Mouse (Mus musculus): ENCODE results near the gene Gm10961. TPM values are rescaled to one million over a fixed set of nuclear protein-coding genes. Genes with fewer than 3 reads are reported as not detected.

The Gm10961 gene
- polyA plus RNA-seq, 1 experiment from 2014 or later, result not detected

GRCm38 (mm10) chr3:107597134-107597533, 34.0 kb upstream of the Gm10961 start:
- no peaks in the 10 kb centered on the region for H3K9me3 ChIP-seq
- H3K4me1 ChIP-seq (replicated peaks), result peaks cover 35% of the 10 kb centered on the region
- peaks cover 100% of the 10 kb centered on the region for H3K27me3 ChIP-seq (ENCODE audit: insufficient read depth, poor library complexity, severe bottlenecking)
- H3K4me3 ChIP-seq, result peak overlapping the region; percentile 56; the same call in 1 of the 2 replicates
- no peak for DNase-seq (ENCODE audit: low spot score)
- H3K27ac ChIP-seq, result no peak overlapping the region
- WGBS, result under 1% methylated on average over 24 of the region's 24 CpGs
- H3K36me3 ChIP-seq, result no peaks in the 10 kb centered on the region

DNA sequence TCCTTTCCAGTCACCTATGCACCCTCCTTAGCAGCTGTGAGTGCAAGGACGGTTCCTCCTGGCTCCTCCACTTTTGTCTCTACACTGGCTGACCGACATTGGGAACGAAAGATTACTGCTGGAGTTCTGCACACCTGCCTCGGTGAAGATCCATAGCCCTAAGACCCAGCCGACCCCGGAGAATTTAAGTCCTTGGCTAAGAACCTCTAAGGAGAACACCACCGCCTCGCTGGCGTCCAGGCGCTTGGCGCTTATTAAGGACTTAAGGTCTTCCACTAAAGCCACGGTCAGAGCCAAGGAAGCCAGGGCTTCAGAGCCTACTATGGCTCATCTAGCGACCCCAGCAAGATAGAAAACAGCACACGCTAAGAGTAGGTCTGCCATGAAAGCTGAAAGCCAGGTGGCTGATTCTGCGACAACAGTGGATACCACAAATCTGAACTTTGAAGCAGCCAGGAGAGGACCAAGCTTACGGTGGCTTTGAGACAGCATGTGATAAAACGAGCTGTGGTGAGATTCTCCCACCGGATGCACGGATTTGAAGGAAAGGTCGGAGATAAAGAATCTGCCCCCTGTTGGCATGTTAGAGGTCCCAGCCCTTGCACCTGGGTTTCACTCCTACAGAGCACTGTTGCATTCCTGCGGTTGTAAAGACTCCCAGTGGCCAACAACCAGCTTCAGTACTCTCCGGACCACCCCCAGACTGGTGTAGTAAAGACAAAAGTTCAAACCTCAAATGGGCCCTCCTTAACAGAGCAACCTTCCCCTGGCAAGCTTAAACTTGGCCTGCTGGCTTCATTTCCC, 33.3 kb upstream of the Gm10961 start:
- Histone ChIP-seq H3K27me3 (ENCODE audit: insufficient read depth, poor library complexity, severe bottlenecking) (peaks cover 98% of the 10 kb centered on the region), H3K4me3 (no peak overlapping the region), H3K36me3 (no peaks in the 10 kb centered on the region), H3K27ac (no peak overlapping the region), H3K4me1 (replicated peaks) (peaks cover 35% of the 10 kb centered on the region), H3K9me3 (no peaks in the 10 kb centered on the region)
- peak; percentile 45 for DNase-seq (ENCODE audit: low spot score)
- 3% methylated on average over 22 of the region's 22 CpGs for WGBS

DNA sequence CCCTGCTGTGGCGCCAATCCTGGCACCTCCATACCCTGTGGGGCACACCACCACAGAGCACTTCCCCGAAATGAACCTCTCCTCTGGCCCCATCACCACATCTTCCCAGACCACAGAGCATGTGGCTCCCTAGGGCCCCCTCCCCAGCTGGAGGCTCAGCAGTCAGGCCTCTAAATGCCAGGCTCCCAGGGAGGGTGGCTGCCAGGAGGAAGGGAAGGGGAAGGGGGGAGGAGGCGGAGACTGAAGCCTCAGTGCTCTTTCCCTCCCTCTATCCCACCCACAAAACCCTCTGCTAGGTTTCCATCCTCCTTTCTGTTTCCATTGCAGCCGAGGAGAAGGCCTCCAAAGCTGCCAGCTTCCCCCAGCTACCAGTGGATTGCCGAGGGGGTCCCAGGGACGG, 31.0 kb upstream of the Gm10961 start:
- WGBS, result 48% methylated on average over 6 of the region's 6 CpGs
- DNase-seq (ENCODE audit: low spot score), result no peak
- H3K27ac ChIP-seq, result no peak overlapping the region
- H3K9me3 ChIP-seq, result no peaks in the 10 kb centered on the region
- peaks cover 26% of the 10 kb centered on the region for H3K4me1 ChIP-seq (replicated peaks)
- H3K27me3 ChIP-seq (ENCODE audit: insufficient read depth, poor library complexity, severe bottlenecking), result peaks cover 92% of the 10 kb centered on the region
- no peaks in the 10 kb centered on the region for H3K36me3 ChIP-seq
- H3K4me3 ChIP-seq, result no peak overlapping the region

DNA sequence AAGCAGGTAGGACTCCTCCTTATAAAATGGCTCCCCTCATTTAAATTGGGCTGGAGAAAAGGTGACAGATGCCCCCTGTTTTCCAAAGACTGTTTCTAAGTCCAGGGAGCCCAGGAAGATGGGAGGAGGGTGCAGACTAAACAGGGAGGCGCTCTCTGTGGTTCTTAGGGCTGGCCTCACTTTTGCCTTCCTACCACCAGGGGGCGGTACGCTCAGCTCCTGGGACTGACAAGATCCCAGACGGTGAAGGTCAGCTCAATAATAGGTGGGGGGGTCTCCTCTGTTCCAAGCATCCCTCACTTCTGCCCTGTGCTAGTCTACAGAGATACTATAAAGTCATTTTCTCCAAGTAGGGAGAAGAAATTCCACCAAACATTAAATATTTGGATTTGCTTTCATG, 25.8 kb upstream of the Gm10961 start:
- no peaks in the 10 kb centered on the region for H3K36me3 ChIP-seq
- DNase-seq (ENCODE audit: low spot score), result peak; percentile 63
- no peak overlapping the region for H3K27ac ChIP-seq
- peaks cover 5% of the 10 kb centered on the region; the same call in 1 of the 2 replicates for H3K4me1 ChIP-seq (replicated peaks)
- no peak overlapping the region for H3K4me3 ChIP-seq
- no peaks in the 10 kb centered on the region for H3K9me3 ChIP-seq
- 6% methylated on average over 4 of the region's 4 CpGs for WGBS
- peaks cover 41% of the 10 kb centered on the region for H3K27me3 ChIP-seq (ENCODE audit: insufficient read depth, poor library complexity, severe bottlenecking)

DNA sequence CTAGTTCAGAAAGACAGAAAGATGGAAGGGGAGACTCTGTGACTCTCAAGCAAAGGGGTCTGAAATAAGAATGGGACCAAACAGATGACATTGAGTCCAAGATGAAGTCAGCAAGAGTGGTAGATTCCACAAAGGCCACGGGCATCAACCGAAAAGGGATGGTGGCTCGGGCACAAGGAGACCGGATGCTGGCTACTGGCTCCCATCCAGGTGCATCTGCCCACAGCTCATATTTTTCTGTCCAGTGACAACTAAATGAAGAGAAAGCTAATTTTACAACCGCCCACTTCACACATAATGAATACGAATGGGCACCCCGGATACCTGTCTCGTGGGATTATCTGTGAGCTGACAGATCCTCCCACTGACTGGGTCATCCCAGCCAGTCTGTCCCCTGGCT, 23.9 kb upstream of the Gm10961 start:
- H3K4me3 ChIP-seq, result no peak overlapping the region
- no peak overlapping the region for H3K27ac ChIP-seq
- peaks cover 19% of the 10 kb centered on the region for H3K36me3 ChIP-seq
- H3K27me3 ChIP-seq (ENCODE audit: insufficient read depth, poor library complexity, severe bottlenecking), result peaks cover 22% of the 10 kb centered on the region
- DNase-seq (ENCODE audit: low spot score), result no peak
- H3K4me1 ChIP-seq (replicated peaks), result peaks cover 5% of the 10 kb centered on the region; the same call in 1 of the 2 replicates
- no peaks in the 10 kb centered on the region for H3K9me3 ChIP-seq
- 90% methylated on average over 8 of the region's 8 CpGs for WGBS

- 82% methylated on average over 4 of the region's 4 CpGs for WGBS
- Histone ChIP-seq H3K27ac (no peak overlapping the region), H3K27me3 (ENCODE audit: insufficient read depth, poor library complexity, severe bottlenecking) (peaks cover 14% of the 10 kb centered on the region), H3K4me3 (no peak overlapping the region), H3K4me1 (replicated peaks) (peaks cover 5% of the 10 kb centered on the region; the same call in 1 of the 2 replicates), H3K36me3 (peaks cover 35% of the 10 kb centered on the region), H3K9me3 (no peaks in the 10 kb centered on the region)
- DNase-seq (ENCODE audit: low spot score), result no peak
These were observed 22.3 kb upstream of the Gm10961 start for GRCm38 (mm10) chr3:107608808-107609207.

- H3K27me3 ChIP-seq (ENCODE audit: insufficient read depth, poor library complexity, severe bottlenecking), result peaks cover 9% of the 10 kb centered on the region
- 62% methylated on average over 3 of the region's 3 CpGs for WGBS
- DNase-seq (ENCODE audit: low spot score), result no peak
- H3K36me3 ChIP-seq, result peaks cover 40% of the 10 kb centered on the region
- H3K27ac ChIP-seq, result no peak overlapping the region
- H3K4me1 ChIP-seq (replicated peaks), result peaks cover 5% of the 10 kb centered on the region; the same call in 1 of the 2 replicates
- H3K4me3 ChIP-seq, result no peak overlapping the region
- H3K9me3 ChIP-seq, result no peaks in the 10 kb centered on the region
These were observed 21.7 kb upstream of the Gm10961 start for GRCm38 (mm10) chr3:107609376-107609775.

- H3K4me1 ChIP-seq (replicated peaks), result peaks cover 5% of the 10 kb centered on the region; the same call in 1 of the 2 replicates
- DNase-seq (ENCODE audit: low spot score), result no peak
- peaks cover 60% of the 10 kb centered on the region for H3K36me3 ChIP-seq
- H3K4me3 ChIP-seq, result no peak overlapping the region
- H3K27me3 ChIP-seq (ENCODE audit: insufficient read depth, poor library complexity, severe bottlenecking), result no peaks in the 10 kb centered on the region
- H3K27ac ChIP-seq, result no peak overlapping the region
- no peaks in the 10 kb centered on the region for H3K9me3 ChIP-seq
- WGBS, result 75% methylated on average over 4 of the region's 4 CpGs
These were observed 19.7 kb upstream of the Gm10961 start for GRCm38 (mm10) chr3:107611394-107611793.

DNA sequence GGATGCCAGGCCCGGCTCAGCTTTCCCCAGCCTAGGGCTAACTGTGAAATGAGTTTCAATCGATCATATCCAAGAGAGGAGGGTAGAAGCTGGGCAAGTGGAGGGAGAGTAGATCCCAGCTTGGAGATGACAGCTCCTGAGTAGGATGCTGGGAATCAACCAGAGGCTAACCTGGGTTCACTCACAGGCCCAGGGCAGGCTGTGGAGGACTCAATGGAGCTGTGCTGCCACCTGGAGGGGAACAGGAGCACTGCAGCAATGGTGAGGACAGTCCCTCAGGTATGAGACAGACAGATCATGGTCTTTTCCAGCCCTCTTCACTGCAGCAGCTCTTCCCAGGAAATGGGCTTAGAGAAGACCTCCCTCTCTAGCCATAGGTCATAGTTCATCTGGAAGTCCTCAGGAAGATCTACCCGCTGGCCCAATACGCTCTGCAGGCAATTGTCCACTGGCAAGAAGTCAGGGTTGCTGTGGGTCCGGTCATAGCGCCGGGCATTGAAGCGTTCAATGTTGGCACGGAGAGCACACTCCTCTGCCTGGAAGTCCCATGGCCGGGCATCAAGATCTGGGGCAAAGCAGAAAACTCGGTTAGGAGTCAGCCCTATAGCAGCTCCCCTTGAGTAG, 18.1 kb upstream of the Gm10961 start:
- Histone ChIP-seq H3K36me3 (peaks cover 77% of the 10 kb centered on the region), H3K27ac (no peak overlapping the region)
- 90% methylated on average over 11 of the region's 11 CpGs for WGBS

DNA sequence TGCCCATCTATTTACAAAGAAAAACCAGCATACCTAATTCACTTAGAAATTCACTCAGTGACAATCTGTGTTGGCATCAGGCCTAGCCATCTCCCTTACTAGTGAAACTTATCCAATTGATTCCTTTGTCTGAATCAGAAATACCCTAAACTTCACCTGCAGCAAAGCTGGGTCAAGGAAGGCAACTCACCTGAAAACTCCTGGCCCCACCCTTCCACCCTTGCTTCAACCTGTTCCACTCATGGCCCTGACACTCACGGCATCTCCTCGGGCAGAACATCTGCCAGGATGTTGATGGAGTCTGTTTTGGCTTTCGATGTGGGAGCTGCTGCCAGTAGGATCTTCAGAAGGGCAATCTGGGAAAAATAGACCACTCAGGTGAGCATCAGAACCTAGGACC, 13.3 kb upstream of the Gm10961 start:
- WGBS, result 98% methylated on average over 3 of the region's 3 CpGs
- H3K4me3 ChIP-seq, result no peak overlapping the region
- H3K36me3 ChIP-seq, result peaks cover 100% of the 10 kb centered on the region
- DNase-seq (ENCODE audit: low spot score), result no peak
- no peaks in the 10 kb centered on the region for H3K27me3 ChIP-seq (ENCODE audit: insufficient read depth, poor library complexity, severe bottlenecking)
- no peaks in the 10 kb centered on the region for H3K9me3 ChIP-seq
- H3K4me1 ChIP-seq (replicated peaks), result no peaks in the 10 kb centered on the region
- no peak overlapping the region for H3K27ac ChIP-seq

More for the DNA sequence above, 18.1 kb upstream of the Gm10961 start:
- Histone ChIP-seq H3K4me3 (no peak overlapping the region), H3K4me1 (replicated peaks) (peaks cover 5% of the 10 kb centered on the region; the same call in 1 of the 2 replicates), H3K9me3 (no peaks in the 10 kb centered on the region), H3K27me3 (ENCODE audit: insufficient read depth, poor library complexity, severe bottlenecking) (no peaks in the 10 kb centered on the region)
- peak; percentile 68 for DNase-seq (ENCODE audit: low spot score)

DNA sequence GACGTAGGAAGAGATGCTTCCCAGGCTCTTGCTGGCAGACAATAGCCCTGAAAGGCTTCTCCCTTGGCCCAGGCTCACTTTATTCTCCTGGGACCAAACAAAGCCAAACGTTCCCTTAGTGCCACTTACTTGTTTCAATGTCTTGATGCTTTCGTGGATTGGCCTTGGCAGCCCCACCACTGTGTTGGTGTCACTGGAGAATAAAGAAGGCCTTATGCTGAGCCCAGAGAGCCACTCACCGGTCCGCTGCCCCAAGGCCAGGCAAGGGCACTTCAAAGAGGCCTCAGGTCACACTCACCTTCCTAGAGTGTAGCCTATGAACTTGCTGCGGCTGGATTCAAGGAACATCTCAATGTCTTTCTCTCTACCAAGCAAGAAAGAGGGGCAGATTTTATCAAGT, 11.2 kb upstream of the Gm10961 start:
- Histone ChIP-seq H3K4me1 (replicated peaks) (no peaks in the 10 kb centered on the region), H3K9me3 (no peaks in the 10 kb centered on the region), H3K4me3 (no peak overlapping the region), H3K27ac (no peak overlapping the region), H3K36me3 (peaks cover 100% of the 10 kb centered on the region), H3K27me3 (ENCODE audit: insufficient read depth, poor library complexity, severe bottlenecking) (no peaks in the 10 kb centered on the region)
- no peak for DNase-seq (ENCODE audit: low spot score)
- WGBS, result 84% methylated on average over 6 of the region's 6 CpGs

DNA sequence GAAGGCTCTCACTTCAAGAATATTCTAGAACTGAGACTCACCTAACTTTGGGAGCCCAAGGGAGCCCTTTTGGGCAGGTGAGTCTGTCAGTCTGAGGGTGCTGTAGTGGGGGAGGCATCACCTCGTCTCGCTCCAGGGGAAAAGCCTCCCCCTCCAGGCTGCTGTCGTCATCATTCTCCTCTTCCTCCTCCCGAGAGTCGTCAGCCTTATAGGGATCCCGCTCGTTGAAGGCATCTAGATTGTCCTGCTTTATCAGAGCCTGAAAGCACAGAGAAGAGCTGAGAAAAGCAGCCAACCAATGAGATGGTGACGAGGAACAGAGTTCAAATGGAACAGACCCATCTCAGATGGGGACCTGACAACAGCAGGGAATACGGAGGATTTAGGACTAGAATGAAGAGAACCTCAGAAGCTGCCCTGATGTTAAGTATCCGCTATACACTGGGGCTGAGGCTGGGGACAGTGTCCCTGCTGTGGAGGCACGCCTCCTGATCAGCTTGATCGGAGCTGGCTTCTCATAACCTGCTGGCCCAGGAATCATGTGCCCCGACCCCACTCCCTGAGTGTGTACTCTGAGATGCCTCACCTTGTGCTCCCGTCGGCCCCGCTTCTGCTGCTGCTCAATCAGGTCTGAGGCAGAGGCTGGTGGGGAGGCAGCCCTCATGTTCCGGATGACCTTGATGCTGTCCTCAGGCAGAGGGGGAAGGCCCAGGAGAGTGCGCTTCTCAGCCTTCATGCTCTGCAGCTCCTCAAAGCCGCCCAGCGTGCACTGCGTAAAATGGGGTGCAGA, 9.6 kb upstream of the Gm10961 start:
- Histone ChIP-seq H3K4me3 (no peak overlapping the region), H3K27ac (no peak overlapping the region), H3K4me1 (replicated peaks) (no peaks in the 10 kb centered on the region), H3K36me3 (peaks cover 100% of the 10 kb centered on the region), H3K9me3 (no peaks in the 10 kb centered on the region), H3K27me3 (ENCODE audit: insufficient read depth, poor library complexity, severe bottlenecking) (no peaks in the 10 kb centered on the region)
- 90% methylated on average over 21 of the region's 21 CpGs for WGBS
- no peak for DNase-seq (ENCODE audit: low spot score)
